Mouse (Mus musculus) layer of hippocampus, adult 2 months (tissue): ENCODE results near the gene Tmem150c. TPM values are rescaled to one million over a fixed set of nuclear protein-coding genes. Genes with fewer than 3 reads are reported as not detected.

Experiments
- DNase-seq, 2 experiments: peaks; one replicate each; pipeline ENCODE4 v3.0.0; 2022; ENCODE audit warnings: low spot score in 2 of 2
- H3K27ac ChIP-seq: fragments of 200-600 bp; 2 replicates; pipeline ENCODE4 v1.8.1; 2022
- H3K4me3 ChIP-seq: fragments of 200-600 bp; 2 replicates; pipeline ENCODE4 v1.8.1; 2022; ENCODE audit warnings: mild to moderate bottlenecking
- CTCF ChIP-seq: fragments of 200-600 bp; conservative IDR thresholded peaks from 2 replicates; pipeline ENCODE4 v1.8.1; 2022; ENCODE audit warnings: antibody characterized with exemption, mild to moderate bottlenecking, moderate library complexity
- long read RNA-seq, 2 experiments: library from polyadenylated mRNA; stranded (forward); transcript quantifications; one replicate each; pipeline ENCODE4 v2.0.0; 2021; ENCODE audit warnings: borderline mapping rate in 2 of 2
- total RNA-seq, 2 experiments: library from RNA; stranded (reverse); gene quantifications; 2 replicates each; pipeline ENCODE4 v1.2.3; 2021

The Tmem150c gene
- total RNA-seq: 10 to 100 TPM; 79.7 to 88.9 TPM
- long read RNA-seq, experiment 1, partial matches to known transcripts: 8 of 35 reads
- long read RNA-seq, experiment 1, other reads (novel, unspliced or antisense): 24 of 35 reads
- long read RNA-seq, experiment 2, transcript Tmem150c-201 (8 exons, 3,084 nt): major isoform, 5 of 48 reads
- long read RNA-seq, experiment 2, partial matches to known transcripts: 2 of 48 reads
- long read RNA-seq, experiment 2, other reads (novel, unspliced or antisense): 41 of 48 reads

GRCm38 (mm10) chr5:100159638-100159973 lies at the start of gene Tmem150c:
Tmem150c (minus strand) TSS chr5:100159808.
- peak within 1 kb of the TSS; percentile 95 for H3K27ac ChIP-seq
- no peak for DNase-seq

GRCm38 (mm10) chr5:100209093-100209492 lies 49.5 kb upstream of the Tmem150c start:
- DNase-seq: no peak
- no peak for TF ChIP-seq CTCF
- Histone ChIP-seq H3K27ac (no peak overlapping the region), H3K4me3 (no peak overlapping the region)

More at GRCm38 (mm10) chr5:100159638-100159973, at the start of gene Tmem150c:
- TF ChIP-seq CTCF: no peak
- H3K4me3 ChIP-seq: peak within 1 kb of the TSS; percentile 70

- no peak for TF ChIP-seq CTCF
- H3K27ac ChIP-seq: no peak overlapping the region
- H3K4me3 ChIP-seq: no peak overlapping the region
- no peak for DNase-seq
These were observed 47.1 kb upstream of the Tmem150c start for GRCm38 (mm10) chr5:100206675-100207074.

GRCm38 (mm10) chr5:100205519-100206189 lies 46.0 kb upstream of the Tmem150c start:
- no peak for DNase-seq
- TF ChIP-seq CTCF: no peak
- Histone ChIP-seq H3K27ac (no peak overlapping the region), H3K4me3 (no peak overlapping the region)

- peak; percentile 46 to 69 for DNase-seq
- H3K27ac ChIP-seq: peak overlapping the region; percentile 82
- H3K4me3 ChIP-seq: no peak overlapping the region
- no peak for TF ChIP-seq CTCF
These were observed 41.2 kb upstream of the Tmem150c start for GRCm38 (mm10) chr5:100200805-100201204.

GRCm38 (mm10) chr5:100200296-100200695 lies 40.7 kb upstream of the Tmem150c start:
- DNase-seq: no peak
- 0 out of 2 replicates have a peak, but pooled peaks have one; percentile 0 for TF ChIP-seq CTCF
- Histone ChIP-seq H3K27ac (peak overlapping the region; percentile 82), H3K4me3 (no peak overlapping the region)

DNA sequence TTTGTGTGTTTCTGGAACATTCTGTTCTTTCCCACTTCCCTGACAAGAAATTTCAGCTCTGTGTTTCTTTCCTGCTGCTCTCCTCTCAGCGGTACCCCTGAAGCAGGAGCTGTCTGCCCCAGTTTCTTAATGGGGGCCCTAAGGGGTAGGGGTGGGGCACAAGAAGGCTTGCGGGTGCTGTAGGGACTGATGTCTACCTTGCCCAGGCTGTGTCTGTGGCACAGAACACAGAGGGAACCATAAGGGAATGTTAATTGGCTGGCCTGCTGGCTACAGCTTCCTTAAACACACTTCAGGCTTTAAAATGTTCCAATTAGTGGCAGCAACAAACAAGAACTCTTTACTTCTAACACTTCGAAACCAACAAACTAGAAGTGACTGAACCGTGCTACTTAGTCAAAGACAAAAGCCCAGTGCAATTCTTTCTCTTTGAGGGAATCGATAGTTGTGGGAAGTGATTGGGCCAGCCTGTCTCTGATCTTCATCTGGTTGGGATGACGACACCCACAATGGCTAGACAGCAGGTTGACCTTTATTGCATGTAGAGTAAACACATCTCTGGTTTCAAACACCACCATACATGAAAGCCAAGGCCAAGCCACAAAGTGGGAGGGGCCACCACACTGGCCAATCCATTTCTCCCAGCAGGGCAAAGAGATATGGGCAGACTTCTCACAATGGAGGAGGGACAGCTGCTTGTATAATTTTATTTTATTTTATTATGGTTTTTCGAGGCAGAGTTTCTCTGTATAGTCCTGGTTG lies 39.7 kb upstream of the Tmem150c start:
- no peak for TF ChIP-seq CTCF
- H3K27ac ChIP-seq: 0 out of 2 replicates have a peak overlapping the region, but pooled peaks have one; percentile 82
- H3K4me3 ChIP-seq: no peak overlapping the region
- no peak for DNase-seq

GRCm38 (mm10) chr5:100197476-100197875 lies 37.9 kb upstream of the Tmem150c start:
- Histone ChIP-seq H3K27ac (no peak overlapping the region), H3K4me3 (no peak overlapping the region)
- no peak for DNase-seq
- TF ChIP-seq CTCF: no peak

DNA sequence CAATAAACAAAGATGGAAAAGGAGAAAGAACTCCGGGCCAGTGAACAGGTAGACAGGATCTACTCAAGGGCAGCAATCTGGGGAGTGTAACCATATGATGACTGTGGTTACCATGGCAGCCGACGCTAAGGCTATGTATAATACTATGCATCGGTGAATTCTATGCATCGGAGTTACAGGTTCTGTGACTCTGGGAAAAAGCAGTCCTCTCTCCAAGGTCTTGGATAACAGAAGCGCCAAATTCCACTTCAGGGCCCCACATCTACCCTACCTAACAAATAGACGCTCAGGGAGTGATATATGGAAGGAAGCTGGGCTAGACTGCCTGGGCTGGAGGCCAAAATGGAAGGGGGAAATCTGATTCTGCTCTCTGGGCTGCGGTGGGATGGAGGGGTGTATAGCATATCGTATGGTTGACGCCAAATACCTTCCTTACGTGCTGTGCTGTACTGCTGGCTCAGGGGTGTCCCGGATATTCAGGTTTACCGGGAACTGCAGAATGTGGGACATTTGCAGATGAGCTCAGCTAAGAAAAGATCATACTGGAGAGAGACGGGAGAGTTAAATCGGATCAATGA lies 37.3 kb upstream of the Tmem150c start:
- no peak for DNase-seq
- no peak for TF ChIP-seq CTCF
- H3K27ac ChIP-seq: no peak overlapping the region
- no peak overlapping the region for H3K4me3 ChIP-seq

GRCm38 (mm10) chr5:100196397-100196796 lies 36.8 kb upstream of the Tmem150c start:
- no peak for TF ChIP-seq CTCF
- DNase-seq: no peak
- Histone ChIP-seq H3K27ac (no peak overlapping the region), H3K4me3 (no peak overlapping the region)

DNA sequence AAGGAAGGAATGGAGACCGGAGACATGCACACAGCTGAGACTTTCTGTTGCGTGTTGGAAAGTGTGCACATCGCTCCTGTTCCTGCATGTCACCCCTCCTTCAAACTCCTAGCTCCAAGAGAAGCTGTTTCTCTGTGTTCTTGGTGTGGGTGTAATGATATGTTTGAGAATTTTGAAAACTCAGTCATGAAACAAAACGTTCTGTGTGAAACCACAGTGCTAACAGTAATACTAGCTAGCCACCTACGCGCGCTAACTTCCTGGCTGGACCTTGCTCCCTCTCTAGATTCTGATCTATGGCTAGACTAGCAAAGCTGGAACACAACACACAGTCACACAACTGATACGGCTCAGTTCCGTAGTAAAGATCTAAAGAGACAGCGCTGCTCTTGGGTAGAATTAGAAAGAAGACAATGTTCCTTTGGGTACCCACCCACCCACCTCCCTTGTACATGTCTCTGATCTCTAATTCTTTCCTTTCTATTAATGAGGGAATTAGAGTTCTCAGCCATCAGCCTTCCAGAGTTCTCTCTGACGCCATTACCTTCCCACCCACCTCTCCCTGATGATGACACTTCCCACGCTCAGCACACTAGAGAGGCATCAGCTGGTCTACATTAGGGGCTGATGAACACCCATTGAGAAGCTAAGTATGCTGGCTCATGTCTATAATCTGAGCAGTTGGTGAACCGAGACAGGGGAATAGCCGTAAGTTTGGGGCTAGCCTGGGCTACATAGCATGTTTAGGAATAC lies 32.0 kb upstream of the Tmem150c start:
- no peak for TF ChIP-seq CTCF
- H3K27ac ChIP-seq: peak overlapping the region; percentile 78
- no peak overlapping the region for H3K4me3 ChIP-seq
- peak in 1 of 2 experiments; percentile 34 for DNase-seq
